Mouse (Mus musculus): Measurements from ENCODE around the gene Lhfpl3.
"Not testable (repeated sequence)": the region's sequence is repeated elsewhere in the genome, so short reads cannot be mapped to it uniquely, and the experiment has no call there.

Lhfpl3 gene

GRCm38 (mm10) chr5:22745885-22746532 is at the start of gene Lhfpl3:
Lhfpl3 (plus strand) TSS chr5:22746059.
- DNase-seq (ENCODE audit: low spot score): no peak

GRCm38 (mm10) chr5:22706271-22706670 is 39.6 kb upstream of the Lhfpl3 start:
- DNase-seq (ENCODE audit: low spot score): not testable (repeated sequence)

DNA sequence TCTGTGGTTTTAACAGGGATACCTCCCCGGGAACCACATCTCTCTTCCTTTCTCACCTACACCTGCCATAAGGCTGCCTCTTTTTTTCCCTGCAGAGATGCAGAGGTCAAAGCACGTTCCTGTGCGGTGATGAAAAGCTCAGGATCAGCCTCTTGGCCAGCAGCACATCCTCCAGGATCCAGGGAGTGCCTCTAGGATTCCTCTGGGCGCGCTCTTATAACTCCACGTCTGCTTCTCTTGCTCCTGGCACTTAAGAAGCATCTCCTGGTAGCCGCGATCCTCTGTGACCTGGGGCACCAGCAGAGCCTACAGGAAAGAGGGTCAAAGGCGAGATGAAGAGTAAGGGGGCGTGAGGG is 352 bp upstream of the Lhfpl3 start:
- no peak for DNase-seq (ENCODE audit: low spot score)

DNA sequence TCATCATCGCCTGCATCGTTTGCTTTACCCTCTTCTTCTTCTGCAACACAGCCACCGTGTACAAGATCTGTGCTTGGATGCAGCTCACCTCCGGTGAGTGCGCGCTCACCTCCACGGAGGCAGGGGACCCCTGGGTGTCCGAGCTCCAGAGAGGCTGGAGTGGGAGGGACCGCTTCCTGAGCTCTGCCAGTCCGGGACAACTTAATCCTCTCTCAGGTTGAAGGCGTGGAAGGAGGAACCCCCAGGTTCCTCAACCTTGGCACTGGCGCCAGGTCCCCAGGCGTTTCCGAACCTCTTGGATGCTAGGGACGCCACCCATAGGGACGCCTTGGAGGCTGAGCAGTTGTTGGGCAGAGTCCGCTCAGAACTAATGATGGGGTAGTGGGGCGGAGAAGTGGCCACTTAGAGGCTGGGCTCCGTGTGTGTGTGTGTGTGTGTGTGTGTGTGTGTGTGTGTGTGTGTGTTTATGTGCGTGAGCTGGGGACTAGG is 718 bp downstream of the Lhfpl3 start:
- DNase-seq (ENCODE audit: low spot score): no peak

GRCm38 (mm10) chr5:22747305-22747704 is 1.4 kb downstream of the Lhfpl3 start:
- no peak for DNase-seq (ENCODE audit: low spot score)

DNA sequence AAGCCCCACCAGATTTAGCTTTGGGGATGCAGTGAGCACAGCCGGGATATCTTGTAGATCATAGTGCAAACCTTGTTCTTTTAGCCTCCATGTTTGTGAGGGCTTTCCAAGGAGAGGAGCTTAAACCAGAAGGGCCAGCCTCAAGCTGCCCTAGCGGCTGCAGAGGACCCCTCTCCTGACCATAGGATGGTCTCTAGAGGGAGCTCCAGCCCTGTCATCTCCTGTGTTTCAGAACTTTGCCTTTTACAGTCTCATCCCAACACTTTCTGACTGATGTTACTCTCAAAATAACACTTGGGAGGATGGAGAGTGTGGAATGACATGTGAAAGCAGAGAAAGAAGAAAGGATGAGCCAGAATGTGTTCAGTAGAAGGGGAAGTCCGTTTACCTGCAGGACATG is 11.4 kb downstream of the Lhfpl3 start:
- no peak for DNase-seq (ENCODE audit: low spot score)

DNA sequence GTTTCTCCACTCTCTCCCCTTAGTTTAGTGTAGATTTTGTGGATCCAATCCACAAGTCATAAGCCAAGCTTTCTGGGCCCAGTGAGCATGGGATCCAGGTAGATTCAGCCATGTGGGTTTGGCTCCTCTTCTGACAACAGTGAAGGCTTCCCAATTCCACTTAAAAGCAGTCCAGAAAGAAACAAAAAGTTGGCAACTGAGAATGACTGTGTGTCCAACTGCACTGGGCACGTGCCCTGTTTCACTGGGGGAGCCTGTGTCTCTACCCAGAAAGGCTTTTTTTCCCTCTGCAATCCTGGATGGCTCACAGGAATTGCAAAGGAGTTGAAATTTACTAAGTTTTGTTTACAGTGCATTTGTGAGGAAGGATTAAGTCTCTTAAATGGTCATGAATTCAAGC is 24.9 kb downstream of the Lhfpl3 start:
- DNase-seq (ENCODE audit: low spot score): no peak

DNA sequence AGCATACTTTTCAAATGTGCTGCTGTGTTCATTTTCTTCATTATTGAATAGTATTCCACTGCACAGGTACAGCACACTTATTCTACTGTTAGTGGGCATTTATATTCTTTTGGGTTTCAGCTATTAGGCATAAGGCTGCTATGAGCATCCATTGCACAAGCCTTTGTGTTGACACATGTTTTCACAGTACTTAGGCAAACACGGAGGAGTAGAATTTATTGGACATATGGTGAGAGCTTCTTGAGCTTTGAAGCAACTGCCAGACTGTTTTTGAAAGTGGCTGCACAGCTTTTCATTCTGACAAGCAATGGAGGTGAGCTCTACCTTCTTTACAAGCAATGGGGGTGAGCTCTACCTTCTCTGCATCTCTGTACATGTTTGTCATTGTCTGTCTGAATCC is 49.5 kb downstream of the Lhfpl3 start:
- DNase-seq (ENCODE audit: low spot score): no peak

DNA sequence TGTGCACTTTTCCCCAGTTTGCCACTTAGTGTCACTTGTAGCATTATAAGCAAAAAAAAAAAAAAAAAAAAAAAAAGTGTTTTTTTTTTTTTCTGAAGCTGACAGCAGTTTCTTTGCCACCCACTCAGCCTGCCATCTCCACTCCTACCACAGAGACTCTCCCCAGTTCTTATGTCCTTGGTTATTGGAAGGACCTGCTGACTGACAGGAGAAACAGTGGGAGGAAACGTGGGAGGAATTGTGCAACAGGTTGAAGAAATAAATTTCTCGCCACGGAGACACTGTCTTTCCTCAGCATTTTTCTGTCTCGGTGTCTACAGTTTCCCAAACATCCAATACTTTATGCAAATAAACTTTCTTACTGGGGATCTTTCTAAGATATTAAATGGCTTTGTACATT is 67.6 kb downstream of the Lhfpl3 start:
- no peak for DNase-seq (ENCODE audit: low spot score)

- DNase-seq (ENCODE audit: low spot score): no peak
Observed at GRCm38 (mm10) chr5:22829822-22830450, 84.1 kb downstream of the Lhfpl3 start.

DNA sequence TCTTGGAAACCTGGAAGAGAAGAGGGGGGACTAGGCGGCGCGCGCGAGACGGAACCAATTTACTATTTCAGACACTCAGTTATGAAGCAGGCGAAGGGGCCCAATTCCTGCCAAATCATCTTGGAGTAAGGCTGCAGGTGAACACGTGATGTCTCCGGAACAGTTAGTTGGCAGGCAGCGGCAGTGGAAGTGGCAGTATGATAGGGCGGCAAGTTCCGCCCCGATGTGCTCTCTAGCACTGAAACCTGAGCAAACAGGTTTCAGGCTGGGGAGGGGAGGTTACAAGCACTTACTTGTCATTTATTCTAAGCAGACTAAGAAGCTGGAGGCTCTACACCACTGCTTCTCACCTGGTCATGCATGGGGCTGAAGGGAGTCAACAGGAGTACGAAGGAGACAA is 105.7 kb downstream of the Lhfpl3 start:
- DNase-seq (ENCODE audit: low spot score): peak; percentile 53

DNA sequence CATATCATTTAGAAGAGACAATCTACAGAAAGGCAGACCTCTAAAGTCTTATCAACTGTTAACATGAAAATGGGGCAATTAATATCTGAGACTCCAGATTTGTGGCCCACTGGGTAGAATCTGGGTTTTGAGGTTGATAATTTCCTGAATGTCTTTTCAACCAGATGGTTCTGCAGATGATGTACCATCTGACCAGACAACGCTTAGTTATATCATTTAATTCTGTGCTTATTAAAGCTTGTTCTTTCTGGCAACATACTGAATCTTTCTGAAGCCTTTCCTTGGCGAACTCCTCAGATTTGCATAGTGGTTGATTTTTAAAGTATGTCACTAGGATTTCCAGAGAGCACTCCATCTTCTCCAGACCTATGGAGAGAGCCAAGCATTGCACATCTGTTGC is 107.6 kb downstream of the Lhfpl3 start:
- no peak for DNase-seq (ENCODE audit: low spot score)

- DNase-seq (ENCODE audit: low spot score): peak; percentile 18
Observed at GRCm38 (mm10) chr5:22856480-22856879, 110.6 kb downstream of the Lhfpl3 start.

- no peak for DNase-seq (ENCODE audit: low spot score)
Observed at GRCm38 (mm10) chr5:22861399-22861798, 115.5 kb downstream of the Lhfpl3 start.

DNA sequence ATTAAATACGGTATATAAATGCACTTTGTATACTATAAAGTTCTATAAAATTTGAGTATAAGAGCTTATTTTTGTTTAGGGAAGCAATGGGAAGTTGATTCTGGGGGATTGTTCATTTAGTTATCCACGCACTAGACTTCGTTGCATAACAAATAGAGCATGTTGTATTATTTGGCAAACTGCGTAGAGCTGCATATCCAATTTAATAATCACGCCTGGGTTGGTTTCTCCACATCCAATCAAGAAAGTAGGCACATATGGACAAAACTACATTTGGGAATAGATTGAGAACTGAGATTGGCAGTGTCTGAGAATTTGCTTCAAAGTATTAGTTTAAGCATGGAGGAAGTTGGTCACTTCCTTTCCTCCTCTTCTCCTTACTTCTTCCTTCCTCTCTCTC is 123.2 kb downstream of the Lhfpl3 start:
- no peak for DNase-seq (ENCODE audit: low spot score)

DNA sequence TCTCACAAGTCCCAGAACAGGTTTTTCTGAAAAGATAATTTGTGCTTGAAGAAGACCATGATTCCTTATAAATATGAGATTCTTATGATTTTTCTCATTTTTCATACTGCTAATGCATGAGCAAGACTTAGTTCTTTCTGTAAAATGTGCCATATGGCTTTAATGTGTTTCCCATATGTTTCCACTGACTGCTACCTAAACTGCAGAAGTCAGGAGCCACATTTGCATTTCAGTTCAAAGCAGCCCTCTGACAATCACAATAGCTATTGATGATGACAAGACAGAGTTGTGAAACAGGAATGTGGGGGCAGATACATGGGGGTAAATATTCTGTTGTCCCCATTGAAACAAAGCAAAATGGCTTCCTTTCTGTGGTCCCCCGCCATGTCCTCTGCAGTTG is 126.6 kb downstream of the Lhfpl3 start:
- DNase-seq (ENCODE audit: low spot score): no peak

DNA sequence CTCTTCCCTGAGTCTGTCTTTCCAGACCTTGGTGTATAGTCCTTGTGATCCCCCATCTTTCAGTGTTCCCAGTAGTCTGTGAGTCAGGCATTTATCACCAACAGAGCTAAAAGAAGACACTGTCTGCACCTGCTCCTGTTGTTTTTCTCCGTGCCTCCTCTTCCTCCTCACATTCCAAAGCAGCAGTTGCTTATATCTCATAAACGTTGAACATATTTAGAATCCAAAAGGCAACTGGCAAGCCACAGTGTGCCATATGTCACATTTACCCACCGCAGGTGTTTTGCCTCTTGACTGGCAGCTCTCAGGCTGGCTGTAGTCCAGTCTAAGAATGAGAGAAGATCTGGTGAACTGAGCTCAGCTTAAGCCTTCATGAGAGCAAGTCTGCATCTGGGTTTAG is 142.5 kb downstream of the Lhfpl3 start:
- DNase-seq (ENCODE audit: low spot score): no peak

- DNase-seq (ENCODE audit: low spot score): peak; percentile 1
Observed at GRCm38 (mm10) chr5:22889481-22889880, 143.6 kb downstream of the Lhfpl3 start.

- DNase-seq (ENCODE audit: low spot score): no peak
Observed at GRCm38 (mm10) chr5:22897228-22897627, 151.4 kb downstream of the Lhfpl3 start.

DNA sequence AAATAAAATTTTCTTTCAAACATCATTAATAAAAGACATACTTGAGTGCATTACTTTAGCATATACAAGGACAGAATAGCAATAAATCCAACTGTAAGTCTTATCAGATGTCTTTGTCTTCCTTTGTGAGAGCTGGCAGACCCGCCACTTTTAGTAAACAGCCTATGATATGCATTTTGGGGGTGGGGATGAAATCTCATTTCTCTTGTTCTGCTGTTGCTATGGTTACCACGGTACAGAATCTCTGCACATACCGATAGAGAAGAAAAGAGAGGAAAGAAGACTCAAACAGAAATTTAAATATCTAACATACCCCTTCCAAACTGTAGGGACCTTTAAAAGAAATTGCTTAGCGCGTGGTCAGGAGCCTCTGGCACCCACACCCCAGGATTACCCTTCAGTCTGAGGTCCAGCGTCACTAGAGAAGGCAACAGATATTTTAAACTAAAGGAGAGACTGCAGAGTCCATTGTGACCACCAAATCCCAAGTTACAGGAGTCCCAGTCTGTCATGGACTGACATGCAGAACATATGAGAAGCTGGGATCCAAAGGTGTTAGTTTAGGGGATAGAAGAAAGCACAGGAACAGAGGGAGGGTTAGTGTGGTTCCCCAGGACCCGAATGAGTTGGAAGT is 151.9 kb downstream of the Lhfpl3 start:
- no peak for DNase-seq (ENCODE audit: low spot score)

GRCm38 (mm10) chr5:22898593-22898992 is 152.7 kb downstream of the Lhfpl3 start:
- no peak for DNase-seq (ENCODE audit: low spot score)

DNA sequence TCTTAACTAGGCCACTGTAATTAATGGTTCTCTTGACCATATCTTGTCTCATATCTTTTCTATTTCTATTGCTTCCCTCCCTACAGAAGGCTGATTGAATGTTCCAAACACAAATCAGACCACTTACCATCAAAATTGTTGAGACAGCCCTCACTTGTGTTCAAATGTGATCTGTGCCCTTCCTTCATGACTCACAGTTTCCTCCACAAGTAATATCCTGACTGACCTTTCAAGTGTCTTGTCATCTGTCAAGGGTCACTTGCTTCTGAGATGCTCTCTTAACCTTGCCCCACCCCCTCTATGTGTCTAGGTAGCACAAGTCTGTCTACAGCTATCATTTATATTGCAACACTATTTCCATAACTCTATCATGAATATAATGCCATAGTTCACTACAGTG is 154.1 kb downstream of the Lhfpl3 start:
- DNase-seq (ENCODE audit: low spot score): no peak

- no peak for DNase-seq (ENCODE audit: low spot score)
Observed at GRCm38 (mm10) chr5:22917197-22917596, 171.3 kb downstream of the Lhfpl3 start.

DNA sequence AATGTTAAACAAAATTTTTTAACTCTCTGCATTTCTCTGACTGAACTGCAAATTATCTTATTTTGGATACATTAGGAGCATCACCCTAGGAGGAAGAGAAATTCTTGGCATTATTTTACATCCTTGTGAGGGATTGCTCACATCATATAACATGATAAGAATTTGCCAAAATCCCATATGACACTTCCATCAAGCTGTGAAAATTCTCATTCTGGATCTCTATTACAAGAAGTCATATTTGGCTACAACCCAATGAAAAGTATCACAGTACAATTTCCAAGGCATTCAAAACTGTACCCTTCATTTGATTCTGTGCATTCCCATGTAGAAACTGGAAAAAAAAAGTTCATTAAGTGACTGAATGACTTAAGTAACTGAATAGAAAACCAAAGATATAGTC is 180.3 kb downstream of the Lhfpl3 start:
- DNase-seq (ENCODE audit: low spot score): no peak
